Mouse (Mus musculus) erythroblast, embryonic 14.5 days (primary cell): ENCODE results near the gene Agap1. TPM values are rescaled to one million over a fixed set of nuclear protein-coding genes. Genes with fewer than 3 reads are reported as not detected.

Experiments used
- H3K27me3 ChIP-seq: 2 replicates; pipeline ENCODE4 v1.6.1; 2012; ENCODE audit warnings: inconsistent platforms; ENCODE audit not compliant: control insufficient read depth
- H3K36me3 ChIP-seq: 2 replicates; pipeline ENCODE4 v1.6.1; 2012; ENCODE audit warnings: mild to moderate bottlenecking, inconsistent platforms; ENCODE audit not compliant: control insufficient read depth
- H3K4me1 ChIP-seq: 2 replicates; pipeline ENCODE4 v1.6.1; 2012; ENCODE audit warnings: inconsistent platforms; ENCODE audit not compliant: control insufficient read depth
- H3K4me3 ChIP-seq: replicated peaks from 2 replicates; pipeline ENCODE3; 2012; ENCODE audit warnings: moderate library complexity, mild to moderate bottlenecking, inconsistent platforms
- H3K9me3 ChIP-seq: 2 replicates; pipeline ENCODE4 v1.6.1; 2012; ENCODE audit warnings: low read length, inconsistent platforms, mixed read lengths; ENCODE audit not compliant: control insufficient read depth
- GATA1 ChIP-seq: IDR thresholded peaks from 2 replicates; pipeline ENCODE4 v1.6.1; 2012; ENCODE audit warnings: low read length, inconsistent platforms, mixed read lengths
- TAL1 ChIP-seq: IDR thresholded peaks from 3 replicates; pipeline ENCODE4 v1.6.1; 2012; ENCODE audit warnings: low read length, inconsistent platforms, mixed read lengths
- polyA plus RNA-seq: library from polyadenylated mRNA; stranded (reverse); fragments of >175 nt; gene quantifications from 2 replicates; pipeline ENCODE4 v1.2.3, GENCODE M21; 2012

Gene Agap1
- polyA plus RNA-seq, 1 experiment: 0.09 TPM

GRCm38 (mm10) chr1:89543312-89543711, 88.7 kb downstream of the Agap1 start:
- Histone ChIP-seq H3K36me3 (no peaks in the 10 kb centered on the region), H3K27me3 (no peaks in the 10 kb centered on the region), H3K4me1 (no peaks in the 10 kb centered on the region), H3K4me3 (no peak overlapping the region), H3K9me3 (no peaks in the 10 kb centered on the region)
- TF ChIP-seq GATA1: no peak
- no peak for TF ChIP-seq TAL1

DNA sequence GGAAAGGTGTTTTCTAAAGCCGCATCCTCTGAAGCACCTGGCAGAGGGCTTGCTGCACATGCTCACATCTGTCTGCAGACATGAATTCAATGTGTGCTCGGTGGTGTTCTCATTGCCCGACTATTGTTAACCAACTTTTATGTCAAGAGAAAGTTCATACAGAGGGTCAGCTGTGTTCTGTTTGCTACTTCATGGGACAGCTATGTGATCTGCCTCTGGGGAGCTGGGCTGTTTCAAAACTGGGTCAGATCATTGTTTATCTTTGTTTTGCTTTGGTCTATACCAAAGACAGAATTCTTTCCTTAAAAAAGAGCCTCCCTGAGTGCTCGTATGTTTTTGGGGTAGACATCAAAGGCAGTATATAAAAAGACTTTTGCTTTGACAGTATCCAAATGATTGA, 89.5 kb downstream of the Agap1 start:
- Histone ChIP-seq H3K4me1 (no peaks in the 10 kb centered on the region), H3K4me3 (no peak overlapping the region), H3K36me3 (no peaks in the 10 kb centered on the region), H3K27me3 (no peaks in the 10 kb centered on the region), H3K9me3 (no peaks in the 10 kb centered on the region)
- TF ChIP-seq TAL1 (no peak), GATA1 (no peak)

DNA sequence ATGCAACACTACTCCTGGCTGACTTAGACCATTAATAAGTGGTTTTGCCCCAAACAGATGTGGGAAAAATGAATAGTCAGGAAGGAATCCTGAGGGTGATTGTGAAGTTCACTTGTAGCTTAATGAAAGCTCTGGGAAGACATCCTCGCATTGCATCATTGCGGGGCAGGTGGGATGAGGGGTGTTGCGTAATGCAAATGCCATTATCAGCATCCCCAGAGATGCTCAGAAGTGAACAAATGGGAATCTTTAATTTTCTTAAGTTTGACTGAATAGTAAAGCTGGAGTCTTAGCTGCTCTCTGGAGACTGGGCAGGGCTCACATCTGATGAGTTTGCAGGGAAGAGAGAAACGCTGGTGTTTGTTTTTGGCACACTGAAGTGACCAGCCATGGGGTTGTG, 90.5 kb downstream of the Agap1 start:
- Histone ChIP-seq H3K4me3 (no peak overlapping the region), H3K36me3 (no peaks in the 10 kb centered on the region), H3K4me1 (no peaks in the 10 kb centered on the region), H3K9me3 (no peaks in the 10 kb centered on the region), H3K27me3 (no peaks in the 10 kb centered on the region)
- TF ChIP-seq TAL1: no peak

DNA sequence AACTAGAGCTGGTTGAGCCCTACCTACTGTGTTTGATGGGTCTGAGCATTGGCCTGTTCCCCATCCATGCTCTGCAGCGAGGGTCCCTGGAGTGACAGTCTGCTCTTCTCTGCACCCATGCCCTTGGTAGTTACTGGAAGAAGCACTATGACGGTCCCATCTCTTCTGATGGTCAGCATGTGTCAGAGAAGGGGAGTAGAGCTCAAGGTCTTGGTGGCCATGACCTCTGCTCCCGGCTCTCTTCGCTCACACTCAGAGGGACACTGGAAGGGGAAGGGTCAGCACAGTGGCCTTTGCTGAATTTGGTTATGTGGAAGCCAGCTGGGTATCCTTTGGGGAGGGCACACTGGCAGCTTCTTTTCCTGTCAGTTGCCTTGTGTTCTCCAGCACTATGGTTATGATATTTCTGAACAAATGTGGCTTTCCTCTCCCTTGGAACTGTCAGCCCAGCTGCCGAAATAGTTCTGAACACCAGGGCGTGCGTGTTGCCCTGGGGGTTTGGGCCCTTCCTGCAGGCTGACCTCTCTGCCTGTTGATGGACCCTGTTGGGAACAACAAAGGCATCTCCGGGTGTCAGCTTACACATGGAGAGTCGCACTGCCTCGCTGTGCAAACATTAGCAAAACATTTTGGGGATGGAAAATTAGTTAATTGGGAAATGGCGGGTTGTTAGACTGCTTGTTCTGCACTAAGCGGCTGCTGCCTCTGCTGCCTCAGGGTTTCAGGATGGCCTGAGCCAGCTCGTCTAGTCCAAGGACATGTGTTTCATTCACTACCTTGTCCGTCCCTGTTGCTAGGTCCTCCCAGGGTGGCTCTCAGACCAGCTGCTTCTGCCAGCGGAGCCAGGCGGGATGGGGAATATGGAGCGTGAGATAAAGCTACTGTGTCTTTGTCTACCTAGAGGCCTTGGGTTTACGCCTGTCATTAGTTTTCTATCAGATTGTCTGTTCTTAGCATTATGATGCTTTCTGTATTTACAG, 93.2 kb downstream of the Agap1 start:
- TF ChIP-seq TAL1 (no peak), GATA1 (no peak)
- H3K27me3 ChIP-seq: no peaks in the 10 kb centered on the region
- H3K36me3 ChIP-seq: no peaks in the 10 kb centered on the region
- H3K4me1 ChIP-seq: no peaks in the 10 kb centered on the region
- no peaks in the 10 kb centered on the region for H3K9me3 ChIP-seq
- H3K4me3 ChIP-seq: no peak overlapping the region

- Histone ChIP-seq H3K4me1 (no peaks in the 10 kb centered on the region), H3K9me3 (no peaks in the 10 kb centered on the region), H3K4me3 (no peak overlapping the region), H3K27me3 (no peaks in the 10 kb centered on the region), H3K36me3 (no peaks in the 10 kb centered on the region)
- TF ChIP-seq TAL1: no peak
- no peak for TF ChIP-seq GATA1
Observed at GRCm38 (mm10) chr1:89550061-89550869, 95.7 kb downstream of the Agap1 start.

- Histone ChIP-seq H3K9me3 (no peaks in the 10 kb centered on the region), H3K36me3 (no peaks in the 10 kb centered on the region), H3K4me3 (no peak overlapping the region), H3K27me3 (no peaks in the 10 kb centered on the region), H3K4me1 (no peaks in the 10 kb centered on the region)
- no peak for TF ChIP-seq GATA1
- no peak for TF ChIP-seq TAL1
Observed at GRCm38 (mm10) chr1:89552470-89552869, 97.9 kb downstream of the Agap1 start.

DNA sequence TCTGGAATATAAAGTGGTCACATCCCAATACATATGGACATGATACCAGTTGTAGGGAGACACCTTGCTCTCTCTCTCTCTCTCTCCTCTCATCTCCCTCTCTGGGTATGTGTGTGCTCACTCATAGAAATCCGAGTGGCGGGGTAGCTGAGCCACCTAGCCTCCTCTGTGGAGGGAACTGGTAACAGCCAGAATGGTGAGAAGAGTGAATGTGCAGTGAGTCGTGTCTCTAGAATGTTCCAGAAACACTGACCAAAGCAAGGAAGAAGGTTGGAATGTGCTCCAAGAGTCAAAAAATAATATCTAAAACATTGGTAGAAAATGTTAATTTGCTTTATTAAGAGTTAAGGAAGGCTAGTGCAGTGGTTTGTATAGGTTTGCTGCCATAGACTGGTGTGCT, 99.2 kb downstream of the Agap1 start:
- H3K27me3 ChIP-seq: no peaks in the 10 kb centered on the region
- H3K4me3 ChIP-seq: no peak overlapping the region
- TF ChIP-seq GATA1 (no peak), TAL1 (no peak)
- no peaks in the 10 kb centered on the region for H3K4me1 ChIP-seq
- no peaks in the 10 kb centered on the region for H3K9me3 ChIP-seq
- no peaks in the 10 kb centered on the region for H3K36me3 ChIP-seq

- H3K27me3 ChIP-seq: no peaks in the 10 kb centered on the region
- no peaks in the 10 kb centered on the region for H3K9me3 ChIP-seq
- no peak for TF ChIP-seq TAL1
Observed at GRCm38 (mm10) chr1:89554969-89555856, 100.6 kb downstream of the Agap1 start.

More at GRCm38 (mm10) chr1:89554969-89555856, 100.6 kb downstream of the Agap1 start:
- no peaks in the 10 kb centered on the region for H3K4me1 ChIP-seq
- H3K36me3 ChIP-seq: no peaks in the 10 kb centered on the region
- no peak overlapping the region for H3K4me3 ChIP-seq
